Mouse (Mus musculus) embryonic facial prominence, embryonic 12.5 days (tissue): ENCODE results near the gene Pramef20. TPM values are rescaled to one million over a fixed set of nuclear protein-coding genes. Genes with fewer than 3 reads are reported as not detected.
"Not testable (repeated sequence)": the region's sequence is repeated elsewhere in the genome, so short reads cannot be mapped to it uniquely, and the experiment has no call there.

Experiments used
- ATAC-seq: fragments of 200-750 bp; cut with Nextera tagmentation; 2 replicates; pipeline ENCODE4 v1.8.0; 2017; ENCODE audit not compliant: insufficient number of reproducible peaks, insufficient read depth, low FRiP score, low TSS enrichment
- H3K27ac ChIP-seq: fragments of 300-500 bp; sonication (generic); 2 replicates; pipeline ENCODE4 v1.5.1; 2016; ENCODE audit warnings: mild to moderate bottlenecking
- H3K27me3 ChIP-seq: fragments of 300-500 bp; sonication (generic); 2 replicates; pipeline ENCODE4 v1.6.1; 2016; ENCODE audit warnings: mild to moderate bottlenecking, moderate library complexity
- H3K36me3 ChIP-seq: fragments of 300-500 bp; sonication (generic); 2 replicates; pipeline ENCODE4 v1.6.1; 2016; ENCODE audit warnings: mild to moderate bottlenecking
- H3K4me1 ChIP-seq: fragments of 300-500 bp; sonication (generic); 2 replicates; pipeline ENCODE4 v1.6.1; 2016
- H3K4me2 ChIP-seq: fragments of 300-500 bp; sonication (generic); replicated peaks from 2 replicates; pipeline ENCODE4 v1.6.1; 2016; ENCODE audit warnings: mild to moderate bottlenecking, moderate library complexity
- H3K4me3 ChIP-seq: fragments of 300-500 bp; sonication (generic); 2 replicates; pipeline ENCODE4 v1.5.1; 2016; ENCODE audit warnings: mild to moderate bottlenecking
- H3K9ac ChIP-seq: fragments of 300-500 bp; sonication (generic); 2 replicates; pipeline ENCODE4 v1.6.1; 2016; ENCODE audit warnings: mild to moderate bottlenecking, moderate library complexity
- H3K9me3 ChIP-seq: fragments of 300-500 bp; sonication (generic); 2 replicates; pipeline ENCODE4 v1.6.1; 2016; ENCODE audit warnings: mild to moderate bottlenecking, moderate library complexity
- WGBS: fragments of 180-500 bp; shearing (Covaris S2); methylation state at CpG from one replicate; pipeline ENCODE4 v1.1.7; 2016; 5-methylcytosine and 5-hydroxymethylcytosine counted together
- polyA plus RNA-seq: library from polyadenylated mRNA; unstranded; fragments of >200 nt; fragmentation: Nextera tagmentation; extraction: Ambion mirVana; gene quantifications from 2 replicates; pipeline ENCODE4 v1.2.1, GENCODE M21; 2016

Gene Pramef20
- not detected in 2 replicates for polyA plus RNA-seq

GRCm38 (mm10) chr4:144377911-144378310 lies at the start of gene Pramef20:
Gene Pramef20 (minus strand): TSS chr4:144377933.
- WGBS: 62% methylated on average over 2 of the region's 2 CpGs
- no peak within 1 kb of the TSS for H3K4me3 ChIP-seq
- H3K9me3 ChIP-seq: peaks cover 4% of the 10 kb centered on the region; the same call in 1 of the 2 replicates
- H3K9ac ChIP-seq: no peak within 1 kb of the TSS
- no peak within 1 kb of the TSS for H3K4me2 ChIP-seq
- no peaks in the 10 kb centered on the region for H3K27me3 ChIP-seq
- H3K4me1 ChIP-seq: no peaks in the 10 kb centered on the region
- no peaks in the 10 kb centered on the region for H3K36me3 ChIP-seq
- ATAC-seq: no peak
- no peak within 1 kb of the TSS for H3K27ac ChIP-seq

GRCm38 (mm10) chr4:144424590-144424989 lies 46.9 kb upstream of the Pramef20 start:
- ATAC-seq: no peak
- H3K9ac ChIP-seq: no peak overlapping the region
- WGBS: 76% methylated on average over 5 of the region's 5 CpGs

GRCm38 (mm10) chr4:144420644-144421043 lies 42.9 kb upstream of the Pramef20 start:
- Histone ChIP-seq H3K4me1 (no peaks in the 10 kb centered on the region), H3K4me2 (no peak overlapping the region), H3K4me3 (no peak overlapping the region), H3K36me3 (no peaks in the 10 kb centered on the region), H3K27me3 (no peaks in the 10 kb centered on the region), H3K9me3 (peaks cover 5% of the 10 kb centered on the region; the same call in 1 of the 2 replicates), H3K27ac (no peak overlapping the region), H3K9ac (no peak overlapping the region)
- ATAC-seq: no peak

More at GRCm38 (mm10) chr4:144424590-144424989, 46.9 kb upstream of the Pramef20 start:
- peaks cover 3% of the 10 kb centered on the region; the same call in 1 of the 2 replicates for H3K9me3 ChIP-seq
- H3K27me3 ChIP-seq: no peaks in the 10 kb centered on the region
- H3K4me1 ChIP-seq: no peaks in the 10 kb centered on the region
- no peak overlapping the region for H3K4me3 ChIP-seq
- H3K4me2 ChIP-seq: no peak overlapping the region
- H3K27ac ChIP-seq: no peak overlapping the region
- no peaks in the 10 kb centered on the region for H3K36me3 ChIP-seq

GRCm38 (mm10) chr4:144408290-144408689 lies 30.6 kb upstream of the Pramef20 start, which contains the start of gene Pramef12:
Gene Pramef12 (minus strand): TSS chr4:144408464.
- ATAC-seq: no peak
- WGBS: 68% methylated on average over 9 of the region's 9 CpGs
- Histone ChIP-seq H3K9ac (no peak within 1 kb of the TSS), H3K4me2 (no peak within 1 kb of the TSS), H3K9me3 (no peaks in the 10 kb centered on the region), H3K27me3 (no peaks in the 10 kb centered on the region), H3K36me3 (no peaks in the 10 kb centered on the region), H3K27ac (no peak within 1 kb of the TSS), H3K4me1 (no peaks in the 10 kb centered on the region), H3K4me3 (no peak within 1 kb of the TSS)

- ATAC-seq: no peak
- Histone ChIP-seq H3K36me3 (no peaks in the 10 kb centered on the region), H3K27ac (no peak overlapping the region), H3K4me3 (no peak overlapping the region), H3K9me3 (no peaks in the 10 kb centered on the region), H3K27me3 (no peaks in the 10 kb centered on the region), H3K9ac (no peak overlapping the region), H3K4me2 (no peak overlapping the region), H3K4me1 (no peaks in the 10 kb centered on the region)
- WGBS: 53% methylated on average over 3 of the region's 3 CpGs
Measured at GRCm38 (mm10) chr4:144406261-144406660, 28.5 kb upstream of the Pramef20 start.

GRCm38 (mm10) chr4:144404456-144405086 lies 26.8 kb upstream of the Pramef20 start:
- WGBS: 8% methylated on average over 17 of the region's 17 CpGs
- Histone ChIP-seq H3K36me3 (no peaks in the 10 kb centered on the region), H3K9me3 (no peaks in the 10 kb centered on the region), H3K27ac (peak overlapping the region; percentile 57; the same call in 1 of the 2 replicates), H3K4me1 (no peaks in the 10 kb centered on the region), H3K4me3 (peak overlapping the region; percentile 28), H3K9ac (no peak overlapping the region), H3K4me2 (peak overlapping the region; percentile 46), H3K27me3 (no peaks in the 10 kb centered on the region)
- ATAC-seq: peak; percentile 76

- no peaks in the 10 kb centered on the region for H3K36me3 ChIP-seq
- H3K9me3 ChIP-seq: no peaks in the 10 kb centered on the region
- no peak for ATAC-seq
- no peak overlapping the region for H3K4me2 ChIP-seq
- no peak overlapping the region for H3K4me3 ChIP-seq
- H3K9ac ChIP-seq: no peak overlapping the region
- H3K27ac ChIP-seq: no peak overlapping the region
- WGBS: 68% methylated on average over 4 of the region's 4 CpGs
- no peaks in the 10 kb centered on the region for H3K27me3 ChIP-seq
- H3K4me1 ChIP-seq: no peaks in the 10 kb centered on the region
Measured at GRCm38 (mm10) chr4:144402712-144403111, 25.0 kb upstream of the Pramef20 start.

GRCm38 (mm10) chr4:144396316-144396715 lies 18.6 kb upstream of the Pramef20 start:
- H3K4me3 ChIP-seq: no peak overlapping the region
- H3K27me3 ChIP-seq: no peaks in the 10 kb centered on the region
- no peak overlapping the region for H3K4me2 ChIP-seq
- ATAC-seq: no peak
- no peaks in the 10 kb centered on the region for H3K36me3 ChIP-seq
- H3K9me3 ChIP-seq: peaks cover 6% of the 10 kb centered on the region; the same call in 1 of the 2 replicates
- no peak overlapping the region for H3K9ac ChIP-seq
- no peak overlapping the region for H3K27ac ChIP-seq
- no peaks in the 10 kb centered on the region for H3K4me1 ChIP-seq
- 29% methylated on average over 3 of the region's 3 CpGs for WGBS

- H3K36me3 ChIP-seq, H3K9ac ChIP-seq, H3K4me3 ChIP-seq, H3K27ac ChIP-seq, H3K9me3 ChIP-seq, H3K27me3 ChIP-seq, H3K4me2 ChIP-seq, ATAC-seq, H3K4me1 ChIP-seq: not testable (repeated sequence)
- 84% methylated on average over 3 of the region's 3 CpGs for WGBS
Measured at GRCm38 (mm10) chr4:144357642-144358041, 20.1 kb downstream of the Pramef20 start, which contains the start of gene Gm13119. Gene Gm13119 (plus strand): TSS chr4:144357942.

GRCm38 (mm10) chr4:144335856-144336255 lies 41.9 kb downstream of the Pramef20 start:
- H3K27ac ChIP-seq, H3K4me2 ChIP-seq, H3K9me3 ChIP-seq, H3K27me3 ChIP-seq, H3K36me3 ChIP-seq, ATAC-seq, H3K4me1 ChIP-seq, H3K9ac ChIP-seq, H3K4me3 ChIP-seq: not testable (repeated sequence)
- WGBS: 71% methylated on average over 3 of the region's 3 CpGs

- not testable (repeated sequence) for H3K9me3 ChIP-seq, H3K27me3 ChIP-seq, ATAC-seq, H3K36me3 ChIP-seq, H3K4me2 ChIP-seq, H3K4me3 ChIP-seq, H3K9ac ChIP-seq, H3K27ac ChIP-seq, H3K4me1 ChIP-seq
- WGBS: 70% methylated on average over 4 of the region's 4 CpGs
Measured at GRCm38 (mm10) chr4:144329949-144330348, 47.8 kb downstream of the Pramef20 start, which contains the start of gene Gm13128. Gene Gm13128 (plus strand): TSS chr4:144330249.
